Mouse (Mus musculus) kidney, adult 2 months (tissue): ENCODE data around the gene Gli2.

ENCODE experiments used
- CTCF ChIP-seq: fragments of 200-500 bp; conservative IDR thresholded peaks from 2 replicates; pipeline ENCODE4 v1.5.1; 2011; ENCODE audit warnings: low read depth, mild to moderate bottlenecking, control low read depth, low read length, moderate library complexity, mixed read lengths; ENCODE audit not compliant: insufficient read depth, insufficient read length
- POLR2A ChIP-seq: fragments of 200-500 bp; IDR thresholded peaks from one replicate; pipeline ENCODE4 v1.6.1; 2011; ENCODE audit warnings: low read depth, low read length, control low read depth

DNA sequence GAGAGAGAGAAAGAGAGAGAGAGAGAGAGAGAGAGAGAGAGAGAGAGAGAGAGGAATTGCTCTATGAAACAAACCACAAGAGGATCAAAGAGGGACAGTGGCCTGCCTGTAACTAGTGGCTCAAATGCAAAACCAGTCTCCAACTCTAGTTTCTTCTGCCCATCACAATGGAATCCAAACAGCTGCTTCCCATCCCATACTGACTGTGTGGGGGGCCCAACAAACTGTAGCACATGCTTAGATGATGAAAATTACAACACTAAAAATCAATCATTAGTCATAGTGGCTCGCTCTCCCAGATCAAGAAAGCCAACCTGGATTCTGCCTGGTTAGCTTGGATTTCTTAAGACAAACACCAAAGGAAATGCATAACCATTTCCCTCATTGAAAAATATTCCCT is 15.0 kb downstream of the Gli2 start:
- TF ChIP-seq CTCF (no peak), POLR2A (no peak)
